Mouse (Mus musculus) hindbrain, embryonic 14.5 days (tissue): ENCODE measurements around the gene Rcan1. TPM values are rescaled to one million over a fixed set of nuclear protein-coding genes. Genes with fewer than 3 reads are reported as not detected.
"Not testable (repeated sequence)": the region's sequence is repeated elsewhere in the genome, so short reads cannot be mapped to it uniquely, and the experiment has no call there.

Source experiments
- ATAC-seq: fragments of 200-750 bp; cut with Nextera tagmentation; 2 replicates; pipeline ENCODE4 v1.8.0; 2017; ENCODE audit warnings: moderate number of reproducible peaks, mild to moderate bottlenecking, moderate TSS enrichment, moderate library complexity; ENCODE audit not compliant: low FRiP score
- DNase-seq: peaks from one replicate; pipeline ENCODE4 v3.0.0-alpha.2; 2015; ENCODE audit warnings: low spot score
- H3K27ac ChIP-seq: fragments of 300-500 bp; sonication (generic); 2 replicates; pipeline ENCODE4 v1.5.1; 2014; ENCODE audit warnings: mild to moderate bottlenecking, moderate library complexity
- H3K27me3 ChIP-seq: fragments of 300-500 bp; sonication (generic); 2 replicates; pipeline ENCODE4 v1.6.1; 2014; ENCODE audit warnings: mild to moderate bottlenecking, low read length, mixed read lengths; ENCODE audit not compliant: control insufficient read depth, insufficient read depth
- H3K36me3 ChIP-seq: fragments of 300-500 bp; sonication (generic); replicated peaks from 2 replicates; pipeline ENCODE4 v1.6.1; 2014; ENCODE audit not compliant: control insufficient read depth, insufficient read depth
- H3K4me1 ChIP-seq: fragments of 300-500 bp; sonication (generic); replicated peaks from 2 replicates; pipeline ENCODE4 v1.6.1; 2014; ENCODE audit warnings: antibody characterized with exemption, low read length, mixed read lengths; ENCODE audit not compliant: control insufficient read depth, insufficient read depth
- H3K4me2 ChIP-seq: fragments of 300-500 bp; sonication (generic); replicated peaks from 2 replicates; pipeline ENCODE4 v1.6.1; 2014; ENCODE audit warnings: mild to moderate bottlenecking, moderate library complexity
- H3K4me3 ChIP-seq: fragments of 300-500 bp; sonication (generic); replicated peaks from 2 replicates; pipeline ENCODE4 v1.5.1; 2014; ENCODE audit warnings: mild to moderate bottlenecking, low read length
- H3K9ac ChIP-seq: fragments of 300-500 bp; sonication (generic); 2 replicates; pipeline ENCODE4 v1.6.1; 2014
- H3K9me3 ChIP-seq: fragments of 300-500 bp; sonication (generic); 2 replicates; pipeline ENCODE4 v1.6.1; 2016; ENCODE audit warnings: low read length; ENCODE audit not compliant: control insufficient read depth
- WGBS: fragments of 180-500 bp; shearing (Covaris S2); extraction: QIAGEN DNeasy Blood & Tissue Kit; methylation state at CpG from one replicate; pipeline ENCODE4 v1.1.7; 2014; 5-methylcytosine and 5-hydroxymethylcytosine counted together
- polyA plus RNA-seq: library from polyadenylated mRNA; unstranded; fragments of >200 nt; fragmentation: Nextera tagmentation; extraction: Ambion mirVana; gene quantifications from 2 replicates; pipeline ENCODE4 v1.2.1, GENCODE M21; 2014

The Rcan1 gene
- polyA plus RNA-seq, 1 experiment from 2014 or later = 76.8 TPM

DNA sequence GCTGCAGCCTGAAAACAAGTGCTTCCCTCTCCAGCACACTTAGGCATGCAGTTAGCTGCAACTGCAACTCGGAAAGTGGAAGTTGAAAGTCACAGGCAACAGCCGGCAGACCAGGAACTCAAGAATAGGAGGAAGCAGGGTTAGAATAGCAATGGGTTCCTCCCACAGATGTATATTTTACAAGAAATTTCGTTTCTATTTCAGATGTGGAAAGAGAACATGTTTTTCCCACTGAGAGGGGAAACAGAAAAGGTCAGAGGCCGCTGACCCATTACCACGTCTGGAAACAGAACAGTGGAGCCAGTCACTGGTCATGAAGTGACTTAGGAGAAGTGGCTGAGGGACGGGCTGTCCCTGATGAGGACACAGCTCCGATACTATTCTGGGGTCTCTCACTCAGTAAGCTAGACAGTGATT is 55.0 kb downstream of the Rcan1 start:
- 44% methylated on average over 7 of the region's 7 CpGs for WGBS
- Histone ChIP-seq H3K27ac (no peak overlapping the region), H3K4me2 (no peak overlapping the region)

DNA sequence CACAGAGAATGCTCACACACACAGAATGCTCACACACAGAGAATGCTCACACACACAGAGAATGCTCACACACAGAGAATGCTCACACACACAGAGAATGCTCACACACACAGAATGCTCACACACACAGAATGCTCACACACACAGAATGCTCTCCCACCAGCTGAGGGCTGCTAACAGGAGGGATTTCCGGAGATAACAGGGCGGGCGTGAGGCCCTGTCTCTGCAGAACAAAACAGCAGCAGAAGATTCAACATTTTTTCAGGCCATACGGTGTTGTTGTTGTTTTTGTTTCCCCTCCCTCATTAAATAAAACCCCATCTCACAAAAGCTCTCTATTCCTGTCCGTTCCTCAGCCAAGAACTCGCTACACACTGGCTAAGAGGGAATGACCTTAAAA is 55.6 kb downstream of the Rcan1 start:
- ATAC-seq, H3K36me3 ChIP-seq, H3K27ac ChIP-seq, H3K4me2 ChIP-seq, DNase-seq, H3K4me3 ChIP-seq, H3K4me1 ChIP-seq, H3K9ac ChIP-seq, H3K27me3 ChIP-seq, H3K9me3 ChIP-seq: not testable (repeated sequence)
- WGBS = 61% methylated on average over 6 of the region's 6 CpGs

More for the DNA sequence above, 55.0 kb downstream of the Rcan1 start:
- ATAC-seq (no peak), DNase-seq (no peak)
- H3K4me1 ChIP-seq = peaks cover 6% of the 10 kb centered on the region; the same call in 1 of the 2 replicates
- no peaks in the 10 kb centered on the region for H3K27me3 ChIP-seq
- H3K9me3 ChIP-seq = no peaks in the 10 kb centered on the region
- no peaks in the 10 kb centered on the region for H3K36me3 ChIP-seq
- H3K9ac ChIP-seq = no peak overlapping the region
- no peak overlapping the region for H3K4me3 ChIP-seq

DNA sequence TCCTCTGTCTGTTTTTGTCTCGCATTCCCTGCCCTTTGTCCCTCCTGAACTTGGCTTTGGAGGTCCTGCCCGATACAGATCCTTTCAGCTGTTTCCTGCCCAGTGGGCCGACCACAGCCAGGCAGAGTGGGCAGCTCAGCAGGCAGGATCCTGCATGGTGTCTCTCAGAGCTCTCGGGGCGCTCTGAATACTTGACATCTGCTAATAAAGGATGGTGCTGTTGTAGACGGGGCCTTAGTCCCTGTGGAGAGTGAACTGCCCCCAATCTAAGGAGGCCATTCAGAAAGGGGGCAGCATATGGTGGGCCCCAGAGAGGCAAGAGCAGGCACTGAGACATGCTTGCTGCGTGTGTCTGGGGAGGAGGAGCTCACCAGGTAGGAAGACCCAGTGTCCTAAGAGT is 57.8 kb downstream of the Rcan1 start:
- peak overlapping the region; percentile 29; the same call in 1 of the 2 replicates for H3K9ac ChIP-seq
- H3K27ac ChIP-seq = no peak overlapping the region
- DNase-seq (no peak), ATAC-seq (no peak)
- H3K4me3 ChIP-seq = no peak overlapping the region
- H3K4me1 ChIP-seq = peaks cover 6% of the 10 kb centered on the region; the same call in 1 of the 2 replicates
- H3K9me3 ChIP-seq = no peaks in the 10 kb centered on the region
- no peaks in the 10 kb centered on the region for H3K27me3 ChIP-seq
- no peaks in the 10 kb centered on the region for H3K36me3 ChIP-seq
- WGBS = 14% methylated on average over 7 of the region's 7 CpGs
- H3K4me2 ChIP-seq = no peak overlapping the region

DNA sequence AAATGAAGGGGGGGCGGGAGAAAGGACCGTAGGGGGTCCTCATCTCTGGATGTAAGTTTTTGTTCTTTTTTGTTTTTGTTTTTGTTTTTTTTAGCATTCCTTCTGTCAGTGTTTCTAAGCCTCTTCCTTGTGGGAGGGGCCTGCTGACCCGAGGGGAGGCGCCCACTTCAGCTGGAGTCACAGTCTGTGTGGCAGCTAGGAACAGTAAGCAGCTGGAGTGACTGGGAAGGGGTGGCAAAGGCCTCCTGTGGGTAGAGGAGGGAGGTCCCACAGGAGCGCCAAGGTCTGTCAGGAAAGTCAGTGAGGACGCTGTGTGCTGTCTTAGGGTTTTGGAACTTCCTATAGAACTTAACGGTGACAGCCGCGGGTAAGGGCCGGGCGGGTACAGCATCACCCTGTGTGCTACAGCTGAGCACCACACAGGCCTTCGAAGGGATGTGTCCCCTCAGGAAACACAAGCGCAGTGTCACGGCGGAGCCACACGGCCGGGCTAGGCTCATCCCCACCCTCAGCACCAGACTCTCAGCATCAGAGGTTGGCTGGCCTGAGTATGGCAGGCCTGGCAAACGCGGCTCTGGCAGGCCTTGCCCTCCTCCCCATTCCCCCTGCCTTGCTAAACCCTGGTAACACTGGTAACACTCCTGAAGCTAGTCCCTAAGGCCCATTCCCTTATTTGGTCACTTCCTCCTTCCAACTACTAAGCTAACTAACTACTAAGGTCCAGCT is 58.5 kb downstream of the Rcan1 start:
- ATAC-seq (no peak; the same call in 1 of the 2 replicates), DNase-seq (no peak)
- peaks cover 6% of the 10 kb centered on the region; the same call in 1 of the 2 replicates for H3K4me1 ChIP-seq
- no peaks in the 10 kb centered on the region for H3K27me3 ChIP-seq
- WGBS = 70% methylated on average over 19 of the region's 19 CpGs
- H3K27ac ChIP-seq = no peak overlapping the region
- no peak overlapping the region for H3K9ac ChIP-seq
- no peak overlapping the region for H3K4me3 ChIP-seq
- no peaks in the 10 kb centered on the region for H3K9me3 ChIP-seq
- no peaks in the 10 kb centered on the region for H3K36me3 ChIP-seq
- H3K4me2 ChIP-seq = no peak overlapping the region

GRCm38 (mm10) chr16:92410344-92410743 is 60.3 kb downstream of the Rcan1 start:
- Histone ChIP-seq H3K4me2 (no peak overlapping the region), H3K27ac (no peak overlapping the region), H3K4me3 (no peak overlapping the region), H3K4me1 (peaks cover 6% of the 10 kb centered on the region; the same call in 1 of the 2 replicates), H3K27me3 (no peaks in the 10 kb centered on the region), H3K36me3 (no peaks in the 10 kb centered on the region), H3K9ac (no peak overlapping the region), H3K9me3 (no peaks in the 10 kb centered on the region)
- DNase-seq (no peak), ATAC-seq (no peak)
- WGBS = 74% methylated on average over 2 of the region's 2 CpGs

DNA sequence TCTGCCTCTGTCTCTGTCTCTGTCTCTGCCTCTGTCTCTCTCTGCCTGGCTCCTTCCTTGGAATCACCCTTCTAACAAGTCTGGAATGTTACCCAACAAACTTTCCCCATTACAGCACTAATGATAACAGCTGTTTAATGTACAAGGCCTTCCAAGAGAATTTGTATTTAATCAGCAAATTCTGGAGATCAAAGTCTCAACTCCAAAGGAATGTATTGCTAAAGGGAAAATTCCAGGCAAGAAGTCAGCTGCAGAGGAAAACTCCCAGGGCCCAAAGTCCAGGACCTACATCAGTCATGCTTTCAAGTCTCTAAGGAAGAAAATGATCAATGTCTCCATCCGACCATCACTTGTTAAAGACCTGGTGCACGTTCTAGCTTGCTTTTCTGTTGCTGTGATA is 62.8 kb downstream of the Rcan1 start:
- 85% methylated on average over 2 of the region's 2 CpGs for WGBS
- DNase-seq = no peak
- ATAC-seq = no peak
- H3K4me2 ChIP-seq = no peak overlapping the region
- no peak overlapping the region for H3K9ac ChIP-seq
- no peaks in the 10 kb centered on the region for H3K36me3 ChIP-seq
- peaks cover 5% of the 10 kb centered on the region; the same call in 1 of the 2 replicates for H3K4me1 ChIP-seq
- H3K27ac ChIP-seq = no peak overlapping the region
- H3K4me3 ChIP-seq = no peak overlapping the region
- no peaks in the 10 kb centered on the region for H3K9me3 ChIP-seq
- H3K27me3 ChIP-seq = no peaks in the 10 kb centered on the region

GRCm38 (mm10) chr16:92404141-92404540 is 66.5 kb downstream of the Rcan1 start:
- Histone ChIP-seq H3K27ac (no peak overlapping the region), H3K4me1 (peaks cover 18% of the 10 kb centered on the region), H3K4me3 (no peak overlapping the region), H3K36me3 (no peaks in the 10 kb centered on the region), H3K9ac (no peak overlapping the region), H3K27me3 (no peaks in the 10 kb centered on the region), H3K4me2 (no peak overlapping the region), H3K9me3 (no peaks in the 10 kb centered on the region)
- ATAC-seq (no peak), DNase-seq (no peak)
- 95% methylated on average over 2 of the region's 2 CpGs for WGBS

- DNase-seq (no peak), ATAC-seq (no peak)
- WGBS = 79% methylated on average over 10 of the region's 10 CpGs
- Histone ChIP-seq H3K4me2 (no peak overlapping the region), H3K27me3 (no peaks in the 10 kb centered on the region), H3K27ac (no peak overlapping the region), H3K9ac (no peak overlapping the region), H3K4me3 (no peak overlapping the region), H3K36me3 (no peaks in the 10 kb centered on the region), H3K4me1 (peaks cover 28% of the 10 kb centered on the region), H3K9me3 (no peaks in the 10 kb centered on the region)
Measured at GRCm38 (mm10) chr16:92403069-92403468, 67.6 kb downstream of the Rcan1 start.

- no peaks in the 10 kb centered on the region for H3K9me3 ChIP-seq
- WGBS = 48% methylated on average over 8 of the region's 8 CpGs
- H3K36me3 ChIP-seq = no peaks in the 10 kb centered on the region
- H3K9ac ChIP-seq = no peak overlapping the region
- no peak overlapping the region for H3K4me3 ChIP-seq
- no peak overlapping the region for H3K4me2 ChIP-seq
- DNase-seq (no peak), ATAC-seq (no peak)
- no peaks in the 10 kb centered on the region for H3K27me3 ChIP-seq
- peaks cover 30% of the 10 kb centered on the region for H3K4me1 ChIP-seq
- no peak overlapping the region for H3K27ac ChIP-seq
Measured at GRCm38 (mm10) chr16:92402216-92402615, 68.5 kb downstream of the Rcan1 start.
